8 mouse cellular contexts compared by ENCODE assay signal in genomic region chr2:72476486-72477211, GRCm38 (mm10). TPM values are rescaled to one million over a fixed set of nuclear protein-coding genes. Genes with fewer than 3 reads are reported as not detected.
DNase-seq lines count a peak whose midpoint lies in the region; ATAC-seq lines count a peak whose summit lies in the region.

No protein-coding gene starts in this region.

- peak overlapping the region; percentile 88 for H3K9ac ChIP-seq in kidney, embryonic 16.5 days (replicated peaks; ENCODE audit: low read length)

- H3K27ac ChIP-seq in kidney, embryonic 16.5 days (ENCODE audit: low read length): peak overlapping the region; percentile 91

- DNase-seq in right cerebral cortex, postnatal 4 days: peak; percentile 33
- DNase-seq in right cerebral cortex, postnatal 25 days: no peak
- peak; percentile 44 for DNase-seq in c-Kit-positive CD71-positive TER-119-positive erythroid progenitor cells, embryonic 14.5 days (ENCODE audit: low spot score)
- DNase-seq in gastrocnemius, postnatal 4 days (ENCODE audit: low spot score in 2 of 2): peak; percentile 20 to 25
- peak; percentile 15 for DNase-seq in spleen, adult 12 weeks (ENCODE audit: low spot score)
- DNase-seq in layer of hippocampus, adult 9-10 months (ENCODE audit: low spot score): no peak

- H3K4me3 ChIP-seq in kidney, embryonic 16.5 days (ENCODE audit: low read length): peak overlapping the region; percentile 86

- H3K9me3 ChIP-seq in kidney, embryonic 16.5 days (ENCODE audit: low read length): no peaks in the 10 kb centered on the region

- H3K4me1 ChIP-seq in kidney, embryonic 16.5 days (ENCODE audit: insufficient read depth, low read length): peaks cover 25% of the 10 kb centered on the region

- peak overlapping the region; percentile 86 for H3K4me2 ChIP-seq in kidney, embryonic 16.5 days (replicated peaks; ENCODE audit: low read depth, low read length)

- peaks cover 13% of the 10 kb centered on the region for H3K36me3 ChIP-seq in kidney, embryonic 16.5 days (ENCODE audit: insufficient read depth, low read length)

- peak; percentile 64 for ATAC-seq in kidney, embryonic 16.5 days (ENCODE audit: low FRiP score, low TSS enrichment)
- peak; percentile 50 for ATAC-seq in megakaryocyte, adult 5-6 weeks (ENCODE audit: poor library complexity, severe bottlenecking)

- H3K27me3 ChIP-seq in kidney, embryonic 16.5 days (ENCODE audit: insufficient read depth, low read length): no peaks in the 10 kb centered on the region

- under 1% methylated on average over 53 of the region's 53 CpGs for WGBS in kidney, embryonic 16.5 days

RNA-seq across cellular contexts. Expression of gene Cdca7, which starts 0.7 kb away (rescaled TPM):
- total RNA-seq in gastrocnemius, postnatal 4 days (2021): 10 to 100 TPM; 16.4 to 17.6 TPM
- polyA plus RNA-seq in kidney, embryonic 16.5 days (2015; fragmentation: Nextera tagmentation; extraction: Ambion mirVana): 159 and 165 TPM in 2 replicates
- total RNA-seq in megakaryocyte, adult 5-6 weeks (2015): 52.0 and 52.5 TPM in 2 replicates
- 75.3 and 75.8 TPM in 2 replicates for total RNA-seq in megakaryocyte, adult 5-6 weeks (2017)

Comparison
In these comparisons a context has a peak if more than half of its experiments do, and no peak if none do; other contexts are left out.
1. DNase-seq: peak in right cerebral cortex, postnatal 4 days (single experiment), c-Kit-positive CD71-positive TER-119-positive erythroid progenitor cells, embryonic 14.5 days (single experiment), gastrocnemius, postnatal 4 days (2 of 2) and spleen, adult 12 weeks (single experiment); none in right cerebral cortex, postnatal 25 days (single experiment) and layer of hippocampus, adult 9-10 months (single experiment).